Mouse (Mus musculus) testis, adult 2 months (tissue): ENCODE measurements at regions not wholly inside any gene's neighbourhood (a gene's known extent, or its start where the extent isn't known, plus 50 kb on each side); places are given as distances from the start of the nearest gene placed in this dataset.

Source experiments
- CTCF ChIP-seq: fragments of 200-500 bp; IDR thresholded peaks from 2 replicates; pipeline ENCODE4 v1.5.1; 2012; ENCODE audit warnings: low read depth, mild to moderate bottlenecking, inconsistent platforms, low read length, moderate library complexity; ENCODE audit not compliant: control insufficient read depth, insufficient read depth, insufficient replicate concordance
- POLR2A ChIP-seq: fragments of 200-500 bp; IDR thresholded peaks from 2 replicates; pipeline ENCODE4 v1.6.1; 2012; ENCODE audit warnings: low read depth, mild to moderate bottlenecking, inconsistent platforms, low read length, moderate library complexity; ENCODE audit not compliant: control insufficient read depth

GRCm38 (mm10) chr4:12743714-12744327 lies 572.0 kb upstream of the Fam92a start:
- no peak for TF ChIP-seq CTCF
- no peak for TF ChIP-seq POLR2A
